Mouse (Mus musculus): Measurements from ENCODE around the gene Ace. TPM values are rescaled to one million over a fixed set of nuclear protein-coding genes. Genes with fewer than 3 reads are reported as not detected.

Gene Ace
- polyA plus RNA-seq (2014; fragmentation: Nextera tagmentation; extraction: Ambion mirVana) = 0.44 and 0.51 TPM in 2 replicates

GRCm38 (mm10) chr11:105967741-105968574 is at the start of gene Ace:
Gene Ace, plus strand, starts transcription at chr11:105967945.
- Histone ChIP-seq H3K27ac (ENCODE audit: low read depth, low read length) (no peak within 1 kb of the TSS), H3K27me3 (ENCODE audit: control insufficient read depth, insufficient read depth, low read length) (peaks cover 28% of the 10 kb centered on the region), H3K4me3 (ENCODE audit: low read depth, low read length) (peak within 1 kb of the TSS; percentile 51), H3K9me3 (ENCODE audit: control insufficient read depth, low read length) (no peaks in the 10 kb centered on the region), H3K4me1 (ENCODE audit: control insufficient read depth, insufficient read depth, low read length) (0 out of 2 replicates have a peak, but pooled peaks cover 2% of the 10 kb centered on the region), H3K4me2 (ENCODE audit: low read depth) (peak within 1 kb of the TSS; percentile 97), H3K36me3 (ENCODE audit: control insufficient read depth, insufficient read depth, low read length) (no peaks in the 10 kb centered on the region), H3K9ac (ENCODE audit: low read length) (peak within 1 kb of the TSS; percentile 30)
- DNase-seq (ENCODE audit: low spot score) = peak; percentile 67
- WGBS = under 1% methylated on average over 56 of the region's 76 CpGs
- ATAC-seq (ENCODE audit: insufficient read depth, low FRiP score, low TSS enrichment) = peak; percentile 58

DNA sequence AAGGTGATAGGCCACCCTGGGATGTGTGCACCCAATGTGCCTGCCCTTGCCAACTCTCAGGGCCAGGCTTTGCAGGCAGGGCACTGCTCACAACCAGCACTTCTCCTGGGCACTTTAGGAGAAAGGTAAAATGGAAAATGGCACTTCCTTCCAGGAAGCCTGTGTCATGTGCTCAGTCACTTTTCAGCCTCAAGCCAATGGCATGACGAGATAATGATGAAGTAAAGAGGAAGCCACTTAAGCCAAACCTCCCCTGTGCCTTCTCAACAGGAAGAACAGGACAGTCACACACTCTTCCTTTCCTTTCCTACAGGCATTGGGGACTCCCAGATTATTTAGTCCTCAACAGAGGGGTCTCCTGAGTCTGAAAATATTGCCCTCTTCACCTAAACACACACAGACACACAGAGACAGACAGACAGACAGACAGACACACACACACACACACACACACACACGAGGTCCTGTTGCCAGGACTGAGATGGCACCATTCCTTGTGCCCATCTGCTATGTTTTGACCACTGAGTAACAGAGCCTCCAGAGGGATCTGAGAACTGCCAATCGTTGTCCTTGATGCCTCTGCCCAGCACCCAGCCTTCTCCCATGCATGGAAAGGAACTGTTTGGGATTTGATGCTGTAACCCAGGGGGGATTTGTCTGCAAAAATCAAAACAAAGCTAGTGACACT is 47.5 kb upstream of the Ace start:
- H3K4me2 ChIP-seq (ENCODE audit: low read depth) = no peak overlapping the region
- WGBS = 83% methylated on average over 3 of the region's 3 CpGs
- H3K9ac ChIP-seq (ENCODE audit: low read length) = no peak overlapping the region
- H3K4me3 ChIP-seq (ENCODE audit: low read depth, low read length) = no peak overlapping the region
- H3K27ac ChIP-seq (ENCODE audit: low read depth, low read length) = no peak overlapping the region
- H3K9me3 ChIP-seq (ENCODE audit: control insufficient read depth, low read length) = no peaks in the 10 kb centered on the region
- DNase-seq (ENCODE audit: low spot score) = no peak
- no peaks in the 10 kb centered on the region; the same call in none of the 2 replicates for H3K36me3 ChIP-seq (ENCODE audit: control insufficient read depth, insufficient read depth, low read length)
- ATAC-seq (ENCODE audit: insufficient read depth, low FRiP score, low TSS enrichment) = no peak
- no peaks in the 10 kb centered on the region for H3K4me1 ChIP-seq (ENCODE audit: control insufficient read depth, insufficient read depth, low read length)
- H3K27me3 ChIP-seq (ENCODE audit: control insufficient read depth, insufficient read depth, low read length) = no peaks in the 10 kb centered on the region

- ATAC-seq (ENCODE audit: insufficient read depth, low FRiP score, low TSS enrichment) = no peak
- no peak for DNase-seq (ENCODE audit: low spot score)
- Histone ChIP-seq H3K9ac (ENCODE audit: low read length) (no peak overlapping the region), H3K9me3 (ENCODE audit: control insufficient read depth, low read length) (no peaks in the 10 kb centered on the region), H3K4me2 (ENCODE audit: low read depth) (no peak overlapping the region), H3K4me3 (ENCODE audit: low read depth, low read length) (no peak overlapping the region), H3K27me3 (ENCODE audit: control insufficient read depth, insufficient read depth, low read length) (no peaks in the 10 kb centered on the region), H3K4me1 (ENCODE audit: control insufficient read depth, insufficient read depth, low read length) (no peaks in the 10 kb centered on the region), H3K36me3 (ENCODE audit: control insufficient read depth, insufficient read depth, low read length) (no peaks in the 10 kb centered on the region; the same call in none of the 2 replicates), H3K27ac (ENCODE audit: low read depth, low read length) (no peak overlapping the region)
- 98% methylated on average over 2 of the region's 2 CpGs for WGBS
Observed at GRCm38 (mm10) chr11:105920836-105921235, 46.9 kb upstream of the Ace start.

GRCm38 (mm10) chr11:105921275-105921674 is 46.5 kb upstream of the Ace start:
- Histone ChIP-seq H3K9ac (ENCODE audit: low read length) (no peak overlapping the region), H3K9me3 (ENCODE audit: control insufficient read depth, low read length) (no peaks in the 10 kb centered on the region), H3K4me1 (ENCODE audit: control insufficient read depth, insufficient read depth, low read length) (no peaks in the 10 kb centered on the region), H3K27me3 (ENCODE audit: control insufficient read depth, insufficient read depth, low read length) (no peaks in the 10 kb centered on the region), H3K4me2 (ENCODE audit: low read depth) (no peak overlapping the region), H3K36me3 (ENCODE audit: control insufficient read depth, insufficient read depth, low read length) (no peaks in the 10 kb centered on the region; the same call in none of the 2 replicates), H3K4me3 (ENCODE audit: low read depth, low read length) (no peak overlapping the region), H3K27ac (ENCODE audit: low read depth, low read length) (no peak overlapping the region)
- WGBS = 89% methylated on average over 5 of the region's 5 CpGs
- no peak for DNase-seq (ENCODE audit: low spot score)
- no peak for ATAC-seq (ENCODE audit: insufficient read depth, low FRiP score, low TSS enrichment)

GRCm38 (mm10) chr11:105922769-105923663 is 44.7 kb upstream of the Ace start:
- WGBS = 88% methylated on average over 20 of the region's 20 CpGs
- H3K27me3 ChIP-seq (ENCODE audit: control insufficient read depth, insufficient read depth, low read length) = no peaks in the 10 kb centered on the region
- H3K9ac ChIP-seq (ENCODE audit: low read length) = no peak overlapping the region
- ATAC-seq (ENCODE audit: insufficient read depth, low FRiP score, low TSS enrichment) (no peak), DNase-seq (ENCODE audit: low spot score) (peak; percentile 8)
- H3K27ac ChIP-seq (ENCODE audit: low read depth, low read length) = no peak overlapping the region
- H3K4me3 ChIP-seq (ENCODE audit: low read depth, low read length) = no peak overlapping the region
- H3K36me3 ChIP-seq (ENCODE audit: control insufficient read depth, insufficient read depth, low read length) = no peaks in the 10 kb centered on the region; the same call in none of the 2 replicates
- H3K4me2 ChIP-seq (ENCODE audit: low read depth) = no peak overlapping the region
- H3K9me3 ChIP-seq (ENCODE audit: control insufficient read depth, low read length) = no peaks in the 10 kb centered on the region
- H3K4me1 ChIP-seq (ENCODE audit: control insufficient read depth, insufficient read depth, low read length) = no peaks in the 10 kb centered on the region

GRCm38 (mm10) chr11:105927065-105928030 is 40.4 kb upstream of the Ace start:
- H3K27ac ChIP-seq (ENCODE audit: low read depth, low read length) = no peak overlapping the region
- H3K4me2 ChIP-seq (ENCODE audit: low read depth) = no peak overlapping the region
- H3K4me1 ChIP-seq (ENCODE audit: control insufficient read depth, insufficient read depth, low read length) = no peaks in the 10 kb centered on the region
- WGBS = 58% methylated on average over 14 of the region's 14 CpGs
- H3K27me3 ChIP-seq (ENCODE audit: control insufficient read depth, insufficient read depth, low read length) = no peaks in the 10 kb centered on the region
- H3K9me3 ChIP-seq (ENCODE audit: control insufficient read depth, low read length) = no peaks in the 10 kb centered on the region
- DNase-seq (ENCODE audit: low spot score) (peak; percentile 79), ATAC-seq (ENCODE audit: insufficient read depth, low FRiP score, low TSS enrichment) (peak; percentile 69; the same call in 1 of the 2 replicates)
- no peak overlapping the region for H3K9ac ChIP-seq (ENCODE audit: low read length)
- no peak overlapping the region for H3K4me3 ChIP-seq (ENCODE audit: low read depth, low read length)
- no peaks in the 10 kb centered on the region; the same call in 1 of the 2 replicates for H3K36me3 ChIP-seq (ENCODE audit: control insufficient read depth, insufficient read depth, low read length)

DNA sequence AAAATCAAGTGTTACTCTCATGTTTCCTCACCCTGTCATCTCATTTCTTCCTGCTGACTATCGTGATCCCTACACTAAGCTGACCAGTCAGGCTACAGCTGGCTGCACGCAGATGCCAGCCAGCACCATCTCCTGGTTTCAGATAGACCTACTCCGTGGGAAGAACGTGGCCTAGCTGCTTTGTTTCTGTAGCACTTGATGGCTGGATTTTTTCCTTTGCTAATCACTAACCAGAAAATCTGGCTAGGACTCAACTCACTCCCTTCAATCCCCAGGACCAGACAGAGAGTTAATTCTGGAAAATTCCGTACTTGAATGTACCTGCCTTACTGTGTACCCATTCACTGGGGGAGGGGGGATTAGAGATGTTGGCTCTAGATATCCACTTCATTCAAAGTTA is 39.6 kb upstream of the Ace start:
- no peak overlapping the region for H3K4me2 ChIP-seq (ENCODE audit: low read depth)
- H3K4me3 ChIP-seq (ENCODE audit: low read depth, low read length) = no peak overlapping the region
- H3K9me3 ChIP-seq (ENCODE audit: control insufficient read depth, low read length) = no peaks in the 10 kb centered on the region
- no peak for DNase-seq (ENCODE audit: low spot score)
- 71% methylated on average over 5 of the region's 5 CpGs for WGBS
- H3K4me1 ChIP-seq (ENCODE audit: control insufficient read depth, insufficient read depth, low read length) = no peaks in the 10 kb centered on the region
- H3K27ac ChIP-seq (ENCODE audit: low read depth, low read length) = no peak overlapping the region
- no peaks in the 10 kb centered on the region for H3K27me3 ChIP-seq (ENCODE audit: control insufficient read depth, insufficient read depth, low read length)
- no peak for ATAC-seq (ENCODE audit: insufficient read depth, low FRiP score, low TSS enrichment)
- H3K9ac ChIP-seq (ENCODE audit: low read length) = no peak overlapping the region
- H3K36me3 ChIP-seq (ENCODE audit: control insufficient read depth, insufficient read depth, low read length) = no peaks in the 10 kb centered on the region; the same call in 1 of the 2 replicates

All from neural tube, embryonic 11.5 days (tissue).